Mouse (Mus musculus): Measurements from ENCODE around the gene Ascc1.

The Ascc1 gene

DNA sequence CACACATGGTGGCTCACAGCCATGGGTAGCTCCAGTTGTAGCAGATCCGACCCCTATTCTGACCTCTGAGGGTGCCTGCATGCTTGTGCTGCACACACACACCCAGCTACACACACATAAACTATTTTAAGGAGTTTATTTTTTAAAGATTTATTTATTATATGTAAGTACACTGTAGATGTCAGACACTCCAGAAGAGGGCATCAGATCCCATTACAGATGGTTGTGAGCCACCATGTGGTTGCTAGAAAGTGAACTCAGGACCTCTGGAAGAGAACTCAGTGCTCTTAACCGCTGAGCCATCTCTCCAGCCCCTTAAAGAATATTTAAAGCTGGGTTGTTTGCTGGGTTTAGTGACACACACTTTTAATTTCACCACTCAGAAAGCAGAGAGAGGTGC, 16.7 kb downstream of the Ascc1 start:
- DNase-seq (ENCODE audit: low spot score in 2 of 2): no peak

DNA sequence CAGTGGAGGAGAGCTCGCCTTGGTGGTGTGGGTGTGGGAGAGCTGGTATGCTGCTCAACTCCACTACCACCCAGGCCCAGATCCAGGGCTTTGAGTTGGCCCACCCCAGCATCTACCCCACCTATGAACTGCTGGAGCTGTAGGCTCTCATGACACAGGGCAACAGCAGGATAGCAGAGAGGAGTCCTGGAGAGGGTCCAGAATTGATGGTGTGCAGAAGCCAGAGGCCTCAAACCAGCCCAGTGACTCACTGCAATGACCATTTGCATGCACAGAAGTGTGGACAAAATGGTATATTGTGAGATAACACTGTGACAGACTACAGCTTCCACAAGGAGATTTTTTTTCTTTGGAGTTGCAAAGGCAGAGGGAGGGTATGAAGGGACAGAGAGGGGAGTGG, 21.1 kb downstream of the Ascc1 start:
- DNase-seq (ENCODE audit: low spot score in 2 of 2): no peak

DNA sequence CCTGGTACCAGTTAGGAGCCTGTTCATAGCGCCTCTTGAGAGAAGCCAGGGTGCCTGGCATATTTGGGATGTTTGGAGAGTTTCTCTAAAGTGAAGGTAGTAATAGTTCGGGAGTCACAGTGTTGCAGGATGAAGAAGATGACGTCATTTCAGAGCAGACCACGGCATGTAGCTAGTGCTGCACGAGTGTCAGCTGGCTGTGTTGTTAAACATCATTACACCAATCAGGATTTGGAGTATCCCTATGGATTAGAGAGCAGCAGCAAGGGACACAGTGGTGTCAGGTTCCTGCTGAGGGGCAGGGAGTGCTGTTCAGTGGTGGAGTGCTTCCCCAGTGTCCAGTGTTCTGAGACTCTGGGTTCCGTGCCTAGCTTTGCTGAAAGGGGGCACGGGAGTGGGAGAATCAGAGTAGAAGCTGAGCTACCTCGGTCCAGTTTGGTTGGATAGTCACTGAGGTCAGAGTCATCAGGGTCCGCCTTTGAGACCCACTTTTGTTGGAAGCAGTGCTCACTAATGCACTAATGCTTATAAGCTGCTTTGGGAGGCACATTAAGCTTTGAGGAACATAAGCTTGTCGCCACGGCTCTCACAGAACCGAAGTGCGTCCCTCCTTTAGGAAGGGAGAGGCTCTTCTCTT, 24.3 kb downstream of the Ascc1 start:
- no peak for DNase-seq (ENCODE audit: low spot score in 2 of 2)

DNA sequence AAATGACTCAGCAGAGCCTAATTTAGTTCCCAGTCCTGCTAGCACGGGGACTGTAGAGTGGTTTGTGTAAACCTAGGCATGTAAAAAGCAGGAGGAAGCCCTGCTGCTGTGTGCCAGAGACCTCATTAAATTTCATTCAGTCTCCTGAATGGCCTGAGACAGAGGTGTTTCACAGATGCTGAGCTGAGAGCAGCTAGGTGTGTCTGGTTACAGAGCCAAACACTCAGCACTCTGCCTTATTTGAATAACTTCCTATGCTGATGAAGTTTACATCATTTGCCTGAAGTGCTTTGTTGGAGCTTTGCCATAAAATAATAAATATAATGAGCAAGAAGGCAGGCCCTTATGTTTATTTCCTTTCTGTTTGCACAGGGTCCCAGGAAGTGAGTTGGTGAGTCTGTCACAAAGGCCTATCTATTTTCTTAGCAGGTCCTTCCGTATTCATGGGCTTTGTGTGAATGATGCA, 25.0 kb downstream of the Ascc1 start:
- DNase-seq (ENCODE audit: low spot score in 2 of 2): no peak

DNA sequence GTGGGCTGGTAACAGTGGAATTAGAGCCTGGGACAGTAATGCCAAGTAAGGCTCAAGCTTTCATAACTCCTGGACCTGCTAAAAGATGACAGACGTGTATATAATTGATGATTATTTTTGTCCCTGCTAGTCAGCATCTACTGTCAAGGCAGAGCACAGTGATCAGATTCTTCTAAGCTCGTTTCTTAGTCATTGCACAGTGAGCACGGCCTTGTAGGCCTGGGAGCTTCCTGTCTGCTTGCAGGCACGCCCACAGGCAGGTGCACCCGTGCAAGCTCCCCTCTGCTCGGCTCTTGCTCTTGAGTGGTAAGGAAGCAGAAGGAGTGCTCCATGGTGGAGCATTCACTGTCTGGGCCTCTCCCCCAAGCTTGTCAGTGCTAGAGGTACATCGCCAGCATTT, 25.6 kb downstream of the Ascc1 start:
- peak in 1 of 2 experiments; percentile 29 for DNase-seq (ENCODE audit: low spot score in 2 of 2)

DNA sequence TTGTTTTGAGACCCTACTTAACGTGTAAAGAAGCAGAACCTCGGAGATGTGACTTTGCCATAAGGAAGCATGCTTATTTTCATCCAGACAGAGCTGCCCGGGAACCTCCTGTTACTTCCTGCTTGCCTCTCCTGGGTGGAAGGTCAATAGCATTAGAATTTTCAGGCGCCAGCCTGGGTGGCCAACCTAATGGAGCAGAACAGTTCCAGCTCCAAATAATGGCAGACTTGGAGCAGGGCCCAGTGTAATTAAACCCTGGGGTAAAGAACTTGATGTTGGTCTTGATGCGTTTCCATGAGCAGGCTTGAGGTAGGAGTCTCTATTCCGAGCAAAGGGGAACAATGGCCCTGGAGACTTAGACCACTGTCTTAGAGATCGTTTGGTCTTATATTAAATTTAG, 26.4 kb downstream of the Ascc1 start:
- no peak for DNase-seq (ENCODE audit: low spot score in 2 of 2)

DNA sequence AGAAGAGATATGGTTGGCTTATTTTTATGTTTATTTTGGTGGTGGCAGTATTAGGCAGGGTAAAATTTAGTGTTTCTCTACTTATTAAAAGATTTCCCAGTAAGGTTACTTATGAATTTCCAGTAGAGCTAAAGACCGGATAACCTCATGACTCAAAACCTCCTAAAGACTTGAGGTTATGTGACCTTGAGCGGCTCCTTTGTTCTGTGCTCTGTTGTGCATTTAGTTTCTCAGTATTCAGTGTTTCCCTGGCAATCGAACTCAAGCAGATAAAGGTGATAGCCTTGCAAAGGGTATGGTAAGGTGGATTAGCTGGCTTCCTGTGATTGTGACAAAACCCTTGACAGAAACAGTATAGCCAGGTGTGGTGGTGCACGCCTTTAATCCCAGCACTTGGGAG, 26.8 kb downstream of the Ascc1 start:
- DNase-seq (ENCODE audit: low spot score in 2 of 2): no peak

DNA sequence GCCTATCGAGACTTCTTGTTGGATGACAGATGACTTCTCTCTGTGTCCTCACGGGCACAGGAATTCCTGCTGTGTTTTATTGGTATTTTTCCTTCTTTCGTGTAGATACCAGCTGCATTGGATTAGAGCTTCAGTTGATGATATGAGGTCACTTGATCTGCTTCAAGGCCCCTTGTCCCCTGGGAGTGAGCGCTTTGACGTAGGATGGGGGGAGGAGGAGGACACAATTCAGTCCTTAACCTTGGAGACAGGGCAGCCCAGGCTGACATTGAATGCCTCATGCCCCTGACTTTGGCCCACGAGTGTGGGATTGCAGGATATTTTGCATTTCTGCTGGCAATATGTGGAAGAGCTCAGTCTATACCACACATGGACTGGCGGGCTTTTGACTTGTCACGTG, 29.0 kb downstream of the Ascc1 start:
- DNase-seq (ENCODE audit: low spot score in 2 of 2): peak in 1 of 2 experiments; percentile 5

DNA sequence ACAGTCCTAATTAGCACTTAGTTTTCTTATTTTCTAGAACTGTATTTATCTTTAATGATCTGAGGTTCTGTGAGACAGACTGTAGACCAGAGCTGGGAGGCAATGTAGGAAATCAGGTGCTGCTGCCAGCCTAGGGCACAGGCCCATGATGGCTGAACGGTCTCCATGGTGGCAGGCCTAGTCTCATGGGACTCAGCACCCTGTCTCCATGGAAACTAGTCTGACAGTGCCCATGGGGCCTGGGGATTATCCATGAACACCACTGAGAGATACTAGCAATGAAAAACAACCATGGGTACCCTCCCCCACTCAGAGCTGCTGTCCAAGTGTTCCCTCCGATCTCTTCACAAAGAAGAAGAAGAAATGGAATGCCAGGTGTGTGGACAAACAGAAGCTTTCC, 29.4 kb downstream of the Ascc1 start:
- DNase-seq (ENCODE audit: low spot score in 2 of 2): no peak

DNA sequence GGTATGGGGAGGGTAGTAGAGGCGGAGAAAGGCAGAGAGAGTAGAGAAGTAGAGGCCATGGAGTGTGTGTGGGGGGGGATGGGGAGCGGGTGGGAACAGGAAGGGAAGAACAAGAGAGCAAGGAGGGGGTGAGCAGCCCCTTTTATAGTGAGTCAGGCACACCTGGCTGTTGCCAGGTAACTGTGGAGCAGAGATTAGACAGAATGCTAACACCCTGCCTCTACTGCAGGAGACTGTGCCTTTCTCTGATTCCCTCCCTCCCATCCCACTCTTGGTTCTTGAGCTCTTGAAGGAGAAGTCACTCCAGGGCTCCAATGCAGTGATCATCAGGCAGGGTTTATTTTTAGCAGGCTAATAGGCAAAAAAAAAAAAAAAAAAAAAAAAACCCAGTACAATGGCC, 30.0 kb downstream of the Ascc1 start:
- no peak for DNase-seq (ENCODE audit: low spot score in 2 of 2)

DNA sequence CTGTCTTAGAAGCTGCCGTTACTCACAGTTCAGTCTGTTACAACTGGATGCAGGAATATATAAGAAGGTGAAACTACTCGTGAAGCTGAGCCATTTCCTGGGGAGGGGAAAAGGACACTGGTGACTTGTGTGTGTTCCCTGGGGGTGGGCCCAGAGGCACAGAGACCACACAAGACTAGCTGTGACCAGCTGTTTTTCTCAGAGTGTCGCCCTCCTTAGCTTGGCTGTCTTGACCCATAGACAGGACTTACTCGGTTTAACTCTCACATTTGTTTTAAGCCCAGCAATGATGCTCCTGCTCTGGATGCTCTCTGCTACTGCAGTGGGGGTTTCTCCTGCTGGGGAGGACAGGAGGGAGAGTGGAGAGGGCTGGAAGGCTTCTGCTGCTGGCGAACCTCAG, 30.5 kb downstream of the Ascc1 start:
- DNase-seq (ENCODE audit: low spot score in 2 of 2): no peak

DNA sequence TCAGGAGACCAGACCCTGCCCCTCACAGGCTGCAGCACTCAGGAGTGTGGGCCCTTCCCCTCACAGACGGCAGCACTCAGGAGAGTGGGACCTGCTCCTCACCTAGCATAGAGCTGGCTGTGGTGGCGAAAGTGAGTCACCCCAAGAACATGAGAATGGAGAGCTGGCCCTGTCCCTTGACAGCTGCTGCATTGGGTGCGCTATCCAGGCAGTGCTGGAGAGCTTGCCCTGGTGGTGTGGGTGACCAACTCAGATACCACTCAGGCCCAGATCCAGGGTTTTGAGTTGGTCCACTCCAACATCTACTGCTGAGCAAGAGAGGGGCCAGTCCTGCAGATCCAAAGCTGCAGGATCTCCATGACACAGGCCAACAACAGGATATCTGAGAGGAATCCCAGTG, 32.0 kb downstream of the Ascc1 start:
- no peak for DNase-seq (ENCODE audit: low spot score in 2 of 2)

DNA sequence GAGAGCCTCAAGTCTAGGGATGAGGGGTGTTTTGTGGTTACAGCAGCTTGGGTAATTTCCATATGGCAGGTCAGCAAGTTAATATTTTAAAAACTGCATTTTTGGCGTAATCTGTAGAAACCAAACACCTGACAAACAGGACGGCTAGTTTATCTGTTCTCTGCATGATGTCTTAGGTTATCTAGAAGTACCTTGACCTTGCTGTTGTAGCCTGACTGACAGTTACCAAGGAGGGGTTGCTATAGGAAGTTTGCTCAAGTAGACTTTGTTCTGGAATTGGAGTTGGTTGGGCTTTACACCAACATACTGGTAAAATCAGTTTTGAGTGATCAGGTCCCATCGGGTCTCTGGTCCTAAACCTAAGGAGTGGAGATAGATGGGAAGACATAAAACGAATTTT, 33.1 kb downstream of the Ascc1 start:
- no peak for DNase-seq (ENCODE audit: low spot score in 2 of 2)

DNA sequence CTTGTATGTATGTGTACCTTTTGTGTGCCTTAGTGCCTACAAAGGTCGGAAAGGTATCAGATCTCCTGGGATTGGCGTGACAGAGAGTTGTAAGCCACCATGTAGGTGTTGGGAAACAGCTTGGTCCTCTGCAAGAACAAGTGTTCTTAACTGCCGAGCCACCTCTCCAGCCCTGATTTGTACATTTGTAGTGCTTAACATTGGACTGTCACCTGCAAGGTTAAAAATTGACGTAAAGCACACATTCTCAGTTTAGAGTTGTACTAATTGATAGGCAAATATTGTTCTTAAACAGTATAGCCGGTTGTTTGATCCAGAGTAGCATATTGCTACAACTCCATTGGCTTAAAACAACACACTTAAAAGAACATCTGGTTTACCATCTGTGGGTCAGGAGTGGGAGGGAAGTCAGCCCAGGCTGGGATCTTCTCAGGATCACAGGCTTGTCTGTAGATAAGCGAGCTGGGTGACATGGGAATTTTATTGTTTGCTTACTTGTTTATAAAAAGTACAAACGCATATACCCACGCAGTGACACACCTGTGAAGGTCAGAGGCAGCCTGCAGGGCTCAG, 39.8 kb downstream of the Ascc1 start:
- no peak for DNase-seq (ENCODE audit: low spot score in 2 of 2)

DNA sequence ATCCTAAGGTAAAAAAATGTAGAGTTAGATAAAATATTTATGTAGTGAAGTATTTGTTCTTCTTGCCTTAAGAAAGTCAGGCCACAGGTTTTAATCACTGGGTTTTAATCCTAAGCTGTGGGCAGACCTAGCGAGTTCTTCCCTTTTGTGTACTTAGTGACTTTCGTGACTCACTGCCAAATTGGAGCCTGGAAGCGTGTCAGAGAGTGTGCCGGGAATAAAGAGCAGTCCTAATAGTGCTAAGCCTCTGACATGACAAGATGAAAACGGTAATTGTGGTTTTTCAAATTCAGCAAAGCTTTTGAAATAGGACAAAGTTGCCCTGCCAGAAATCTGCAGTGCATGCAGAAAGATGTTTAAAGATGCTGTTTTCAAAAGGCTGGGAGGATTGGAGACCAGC, 44.1 kb downstream of the Ascc1 start:
- DNase-seq (ENCODE audit: low spot score in 2 of 2): no peak

DNA sequence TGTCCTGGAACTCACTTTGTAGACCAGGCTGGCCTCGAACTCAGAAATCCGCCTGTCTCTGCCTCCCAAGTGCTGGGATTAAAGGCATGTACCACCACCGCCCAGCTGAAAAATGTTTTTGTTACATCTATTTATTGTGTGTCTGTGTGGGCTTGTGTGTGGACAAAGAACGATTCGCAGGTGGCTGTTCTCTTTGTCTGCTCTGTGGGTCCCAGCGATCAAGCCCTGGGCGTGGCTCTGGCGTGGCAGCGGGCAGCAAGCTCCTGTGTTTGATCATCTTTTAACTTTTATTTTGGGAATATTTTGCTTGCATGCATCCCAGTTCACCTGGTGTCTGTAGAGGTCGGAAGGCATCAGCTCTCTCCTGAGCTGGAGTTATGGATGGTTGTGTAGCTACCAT, 48.0 kb downstream of the Ascc1 start:
- DNase-seq (ENCODE audit: low spot score in 2 of 2): no peak

DNA sequence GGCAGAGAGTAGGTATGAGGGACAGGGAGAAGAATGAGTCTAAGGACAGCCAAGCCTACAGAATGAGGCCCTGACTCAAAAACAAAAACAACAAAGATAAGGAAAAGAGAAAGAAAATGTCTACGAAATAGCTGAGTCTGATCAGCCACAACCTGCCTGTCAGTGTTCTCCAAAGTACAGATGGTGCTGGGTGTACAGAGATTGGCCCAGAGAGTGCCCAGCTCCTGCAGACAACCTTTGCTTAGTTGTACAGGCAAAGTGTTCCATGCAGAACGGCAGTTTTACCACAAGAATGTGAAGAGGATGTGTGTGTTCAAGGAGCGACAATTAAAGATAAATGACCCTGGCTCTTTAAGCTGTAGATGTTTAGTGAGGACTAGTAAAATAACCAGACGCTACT, 50.5 kb downstream of the Ascc1 start:
- DNase-seq (ENCODE audit: low spot score in 2 of 2): no peak

DNA sequence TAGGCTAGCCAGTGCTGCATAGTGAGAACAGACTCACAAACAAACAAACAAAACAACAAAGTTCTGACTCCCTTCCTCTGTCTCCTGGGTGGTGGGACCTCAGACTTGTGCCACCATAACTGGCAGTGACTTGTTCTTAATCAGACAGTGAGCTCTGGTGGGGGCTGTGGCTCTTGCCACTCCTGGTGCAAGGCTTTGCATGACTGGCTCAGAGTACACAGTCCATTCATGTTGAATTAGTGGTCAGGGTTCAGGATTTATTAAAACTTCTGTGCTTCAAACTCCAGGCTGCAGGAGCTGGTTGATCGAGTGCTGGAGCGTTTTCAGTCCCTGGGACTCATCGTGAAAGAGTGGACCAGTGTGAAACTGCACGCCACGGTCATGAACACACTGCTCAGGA, 59.6 kb downstream of the Ascc1 start:
- no peak for DNase-seq (ENCODE audit: low spot score in 2 of 2)

DNA sequence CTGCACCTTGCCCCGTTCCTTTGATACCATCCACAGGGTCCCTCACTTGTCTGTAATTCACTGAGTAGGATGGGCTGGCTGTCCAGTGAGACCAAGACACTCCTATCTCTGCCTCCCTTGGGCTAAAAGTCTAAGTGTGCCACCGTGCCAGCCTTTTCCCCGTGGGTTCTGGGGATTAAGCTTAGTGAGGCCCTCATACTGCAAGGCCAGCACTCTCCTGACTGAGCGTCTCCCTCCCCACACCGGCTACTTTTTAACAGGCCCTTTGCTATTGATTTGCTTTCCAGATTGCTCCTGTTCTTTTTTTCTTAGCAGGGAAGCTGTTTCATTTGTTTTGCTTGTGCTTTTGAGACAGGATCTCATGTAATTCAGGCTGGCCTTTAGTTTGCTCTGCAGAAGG, 60.3 kb downstream of the Ascc1 start:
- no peak for DNase-seq (ENCODE audit: low spot score in 2 of 2)

DNA sequence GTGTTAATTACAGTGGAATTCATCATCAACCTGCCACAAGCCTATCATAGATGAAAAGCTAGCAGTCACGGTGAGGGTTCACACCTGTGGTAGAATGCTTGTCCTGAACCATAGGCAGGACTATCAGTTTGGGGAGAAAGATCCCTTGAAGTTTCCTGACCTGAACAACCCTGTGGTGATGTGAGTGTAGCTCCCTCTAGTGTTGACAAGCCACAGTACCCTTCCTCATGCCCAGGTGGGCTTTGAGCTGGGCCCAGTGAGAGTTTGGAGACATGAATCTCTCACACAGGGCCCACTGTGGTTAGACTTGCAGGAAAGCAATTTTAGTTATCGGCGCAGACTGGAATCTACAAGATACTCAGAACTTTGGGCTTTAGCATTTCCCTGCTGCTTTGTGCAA, 63.9 kb downstream of the Ascc1 start:
- peak; percentile 18 to 39 for DNase-seq (ENCODE audit: low spot score in 2 of 2)

DNA sequence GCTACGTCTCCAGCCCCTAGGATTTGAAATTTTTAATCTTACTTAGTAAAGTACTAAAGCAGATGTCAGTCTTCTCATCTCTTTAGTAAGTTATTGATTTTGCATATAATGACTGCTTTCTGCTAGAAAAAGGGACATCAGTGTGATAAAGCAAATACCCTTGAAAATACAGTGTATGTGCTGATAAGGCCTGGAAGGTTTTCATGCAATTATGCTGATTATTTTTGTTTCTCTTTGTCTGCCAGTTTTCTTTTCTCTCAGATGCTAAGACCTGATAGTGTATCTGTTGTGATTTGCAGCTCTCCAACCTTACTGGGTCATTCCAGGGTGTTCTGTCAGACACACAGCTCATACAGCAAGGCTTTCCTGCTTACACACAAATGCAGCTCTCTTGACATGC, 72.6 kb downstream of the Ascc1 start:
- no peak for DNase-seq (ENCODE audit: low spot score in 2 of 2)

DNA sequence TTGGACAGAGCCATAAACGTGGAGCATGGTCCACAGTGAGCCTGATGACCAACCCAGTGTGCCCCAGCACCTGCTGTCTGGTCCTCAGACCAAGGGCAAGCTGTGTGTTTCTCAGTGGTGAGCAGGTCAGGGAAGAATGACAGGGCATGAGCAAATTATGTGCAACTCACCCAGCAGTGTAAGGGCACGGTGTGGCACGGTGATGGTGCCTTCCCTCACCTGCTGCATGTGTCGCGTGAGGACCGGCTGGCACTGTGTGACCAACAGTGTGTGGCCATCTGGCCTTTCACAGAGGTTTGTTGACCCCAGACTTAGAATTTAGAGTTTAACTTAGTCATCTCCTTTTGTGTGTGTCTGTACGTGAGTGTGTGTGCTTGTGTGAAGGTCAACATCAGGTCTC, 74.6 kb downstream of the Ascc1 start:
- DNase-seq (ENCODE audit: low spot score in 2 of 2): no peak

DNA sequence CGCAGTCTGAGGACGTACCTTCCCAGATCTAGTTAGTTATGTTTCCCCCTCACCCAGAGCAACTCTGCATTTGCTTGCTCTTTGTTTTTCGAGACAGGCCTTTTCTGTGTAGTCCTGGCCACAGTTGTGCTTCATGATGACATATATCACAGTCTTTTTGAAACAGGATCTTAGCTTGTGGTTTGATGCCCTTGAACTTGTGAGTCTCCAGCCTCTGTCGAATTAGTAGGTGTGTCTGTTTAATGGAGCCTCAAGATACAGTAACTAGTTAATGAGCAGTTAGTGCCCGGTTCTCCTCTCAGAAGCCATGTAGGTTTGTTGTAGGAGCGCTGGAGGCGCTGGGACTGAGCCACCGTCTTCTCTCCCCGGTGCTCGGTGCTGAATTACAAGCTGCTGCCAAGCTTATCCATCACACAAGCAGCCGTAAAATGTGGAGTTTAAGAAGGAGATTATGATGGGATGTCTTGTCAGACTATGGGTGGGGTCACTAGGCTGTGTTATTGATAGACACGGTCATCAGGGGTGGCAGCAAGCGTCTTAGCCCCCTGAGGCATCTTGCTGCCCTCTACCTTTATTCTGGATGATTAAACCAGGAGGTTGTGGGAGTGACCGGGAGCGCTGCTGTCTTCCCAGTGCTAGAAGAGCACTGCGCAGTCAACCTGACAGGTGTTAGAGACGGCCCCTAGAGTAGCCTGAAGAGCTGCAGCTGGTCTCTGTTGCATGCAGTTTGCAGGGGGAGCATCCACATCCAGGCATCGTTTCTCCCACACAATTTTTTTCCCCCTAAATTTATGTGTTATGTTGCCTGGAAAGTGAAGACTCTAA, 75.3 kb downstream of the Ascc1 start:
- DNase-seq (ENCODE audit: low spot score in 2 of 2): peak in 1 of 2 experiments; percentile 10

All from natural killer cell, adult 2 months (primary cell).